Mouse (Mus musculus) megakaryocyte, embryonic 14.5 days (primary cell): ENCODE measurements around the gene Ddx19b.

Experiments
- FLI1 ChIP-seq: IDR thresholded peaks from 2 replicates; pipeline ENCODE4 v1.6.1; 2012; ENCODE audit warnings: low read length, inconsistent platforms, mixed read lengths
- GATA1 ChIP-seq: IDR thresholded peaks from 3 replicates; pipeline ENCODE4 v1.6.1; 2012; ENCODE audit warnings: mixed read lengths, low read length, inconsistent platforms, borderline replicate concordance

DNA sequence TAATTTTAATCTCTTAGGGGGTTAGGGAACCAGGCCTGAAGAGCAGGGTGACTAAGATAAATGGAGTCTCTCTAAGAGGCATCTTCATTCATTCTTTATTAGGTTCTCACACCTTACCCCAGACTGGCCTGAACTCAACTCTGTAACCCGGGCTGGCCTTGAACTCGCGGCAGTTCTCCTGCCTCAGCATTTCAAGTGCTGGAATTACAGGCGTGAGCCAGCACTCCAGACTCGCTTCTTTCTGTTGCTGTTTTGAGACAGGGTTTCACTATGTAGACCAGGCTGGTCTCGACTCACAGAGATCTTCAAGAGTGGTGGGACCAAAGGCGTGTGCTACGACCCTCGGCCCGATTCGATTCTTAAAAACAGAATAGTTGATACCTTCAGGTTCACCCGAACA is 2.7 kb upstream of the Ddx19b start:
- no peak for TF ChIP-seq GATA1
- no peak for TF ChIP-seq FLI1
